Mouse (Mus musculus) heart, postnatal 4 days (tissue): ENCODE measurements at regions not wholly inside any gene's neighbourhood (a gene's known extent, or its start where the extent isn't known, plus 50 kb on each side); places are given as distances from the start of the nearest gene placed in this dataset.

ENCODE experiments used
- DNase-seq: peaks from one replicate; pipeline ENCODE4 v3.0.0; 2021

GRCm38 (mm10) chr5:52920251-52920650 is 86.4 kb downstream of the Anapc4 start:
- DNase-seq = no peak

GRCm38 (mm10) chr5:52920722-52921264 is 87.0 kb downstream of the Anapc4 start:
- DNase-seq = no peak

GRCm38 (mm10) chr5:52925006-52925405 is 91.2 kb downstream of the Anapc4 start:
- DNase-seq = no peak

- no peak for DNase-seq
Observed at GRCm38 (mm10) chr5:52929690-52930089, 95.9 kb downstream of the Anapc4 start.

GRCm38 (mm10) chr5:52933291-52933690 is 99.5 kb downstream of the Anapc4 start:
- DNase-seq = no peak

- no peak for DNase-seq
Observed at GRCm38 (mm10) chr5:52937626-52938025, 100.3 kb upstream of the Slc34a2 start.

GRCm38 (mm10) chr5:52939994-52940393 is 97.9 kb upstream of the Slc34a2 start:
- DNase-seq = no peak

GRCm38 (mm10) chr5:52940645-52941044 is 97.2 kb upstream of the Slc34a2 start:
- DNase-seq = no peak

- DNase-seq = no peak
Observed at GRCm38 (mm10) chr5:52953875-52954274, 84.0 kb upstream of the Slc34a2 start.

GRCm38 (mm10) chr5:52954713-52955112 is 83.2 kb upstream of the Slc34a2 start:
- no peak for DNase-seq

GRCm38 (mm10) chr5:52964209-52964608 is 73.7 kb upstream of the Slc34a2 start:
- DNase-seq = no peak

- DNase-seq = no peak
Observed at GRCm38 (mm10) chr5:52971811-52972210, 66.1 kb upstream of the Slc34a2 start.

GRCm38 (mm10) chr5:52973003-52973402 is 64.9 kb upstream of the Slc34a2 start:
- DNase-seq = no peak

GRCm38 (mm10) chr5:52975557-52976088 is 62.3 kb upstream of the Slc34a2 start:
- DNase-seq = no peak

- peak; percentile 11 for DNase-seq
Observed at GRCm38 (mm10) chr5:52977826-52978687, 59.8 kb upstream of the Slc34a2 start.

- no peak for DNase-seq
Observed at GRCm38 (mm10) chr5:52979458-52979857, 58.4 kb upstream of the Slc34a2 start.

- DNase-seq = no peak
Observed at GRCm38 (mm10) chr5:52982056-52982455, 55.8 kb upstream of the Slc34a2 start.

- no peak for DNase-seq
Observed at GRCm38 (mm10) chr5:52982741-52983140, 55.1 kb upstream of the Slc34a2 start.
